Mouse (Mus musculus): ENCODE results near the gene Lyzl4. TPM values are rescaled to one million over a fixed set of nuclear protein-coding genes. Genes with fewer than 3 reads are reported as not detected.

Lyzl4 gene
- polyA plus RNA-seq (2015; fragmentation: Illumina TruSeq; extraction: RNeasy Lipid Tissue Mini Kit (QIAGEN cat#74804); ENCODE audit: insufficient read depth, low read depth, low replicate concordance) = 1.7 TPM

DNA sequence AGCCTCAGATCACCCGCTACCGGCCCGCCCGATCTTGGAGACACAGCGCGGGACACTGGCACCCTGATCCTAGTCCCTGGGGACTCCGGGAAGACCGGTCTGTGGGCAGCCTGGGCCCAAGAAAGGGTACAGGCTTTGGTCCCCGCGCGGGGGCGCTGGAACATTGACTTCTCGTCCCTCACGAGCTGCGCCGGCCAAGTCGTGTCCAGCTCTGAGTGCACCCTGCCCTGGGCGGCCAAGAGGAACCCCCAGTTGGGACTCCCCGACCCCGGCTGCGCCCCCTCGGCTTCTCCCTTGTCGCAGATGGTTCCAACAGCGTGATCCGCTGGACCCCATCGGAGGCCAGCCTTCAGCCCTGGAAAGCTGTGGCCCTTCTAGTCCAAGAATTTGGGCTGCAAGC lies at the start of gene Lyzl4:
Gene Lyzl4 (minus strand): TSS at position 96 of the 400 bp plus-strand sequence.

DNA sequence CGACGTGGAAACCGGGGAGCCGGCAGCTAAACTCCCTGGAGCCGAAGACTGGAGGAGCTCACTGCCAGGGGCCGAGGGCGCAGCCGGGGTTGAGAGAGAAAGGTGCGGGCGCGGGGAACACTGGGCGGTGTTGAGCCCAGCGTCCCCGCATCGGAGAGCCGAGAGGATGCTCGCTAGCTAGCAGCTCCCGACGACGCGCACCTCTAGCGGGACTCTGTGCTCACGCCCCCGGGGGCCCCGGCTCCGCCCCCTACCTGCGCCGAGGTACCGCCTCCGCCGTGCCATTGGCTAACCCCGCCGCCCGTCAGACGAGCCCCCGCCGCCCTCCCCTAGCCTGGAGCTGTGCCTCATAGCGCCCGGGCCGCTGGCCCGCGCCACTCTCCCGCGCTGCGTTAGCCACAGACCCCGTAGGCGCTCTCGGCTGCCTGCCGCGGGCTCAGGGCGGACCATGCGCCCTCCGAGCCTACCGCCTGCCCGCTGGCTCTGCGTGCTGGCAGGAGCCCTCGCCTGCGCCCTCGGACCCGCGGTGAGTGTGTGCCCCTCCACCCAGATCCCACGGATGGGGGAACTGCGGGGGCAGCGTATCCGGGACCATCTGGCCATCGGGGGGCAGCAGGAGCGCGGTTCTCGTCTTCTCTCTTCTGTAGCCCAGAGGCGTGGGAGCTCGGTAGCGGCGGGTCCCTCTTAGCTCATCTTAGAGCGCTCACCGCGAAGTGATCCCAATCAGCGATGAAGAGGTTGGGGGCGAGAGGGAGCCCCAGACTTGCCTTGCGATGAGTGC lies 695 bp upstream of the Lyzl4 start, which contains the start of gene Vipr1:
Gene Vipr1 (plus strand): TSS at position 316 of the 781 bp plus-strand sequence.

Other genes starting within 250 kb of the Lyzl4 start
- gene Cck, start 146.4 kb downstream of the Lyzl4 start, polyA plus RNA-seq (2015; fragmentation: Illumina TruSeq; extraction: RNeasy Lipid Tissue Mini Kit (QIAGEN cat#74804); ENCODE audit: insufficient read depth, low read depth, low replicate concordance) = not detected
- gene Vipr1, start 620 bp upstream of the Lyzl4 start, polyA plus RNA-seq (2015; fragmentation: Illumina TruSeq; extraction: RNeasy Lipid Tissue Mini Kit (QIAGEN cat#74804); ENCODE audit: insufficient read depth, low read depth, low replicate concordance) = 5.5 TPM
- 1.9 TPM for gene Sec22c, start 63.4 kb upstream of the Lyzl4 start, polyA plus RNA-seq (2015; fragmentation: Illumina TruSeq; extraction: RNeasy Lipid Tissue Mini Kit (QIAGEN cat#74804); ENCODE audit: insufficient read depth, low read depth, low replicate concordance)
- gene Ss18l2, start 68.2 kb upstream of the Lyzl4 start, polyA plus RNA-seq (2015; fragmentation: Illumina TruSeq; extraction: RNeasy Lipid Tissue Mini Kit (QIAGEN cat#74804); ENCODE audit: insufficient read depth, low read depth, low replicate concordance) = 35.0 TPM
- 52.8 TPM for gene Nktr, start 77.1 kb upstream of the Lyzl4 start, polyA plus RNA-seq (2015; fragmentation: Illumina TruSeq; extraction: RNeasy Lipid Tissue Mini Kit (QIAGEN cat#74804); ENCODE audit: insufficient read depth, low read depth, low replicate concordance)
- gene Zfp651, start 117.2 kb upstream of the Lyzl4 start, polyA plus RNA-seq (2015; fragmentation: Illumina TruSeq; extraction: RNeasy Lipid Tissue Mini Kit (QIAGEN cat#74804); ENCODE audit: insufficient read depth, low read depth, low replicate concordance) = 5.5 TPM
- gene Klhl40, start 135.5 kb upstream of the Lyzl4 start, polyA plus RNA-seq (2015; fragmentation: Illumina TruSeq; extraction: RNeasy Lipid Tissue Mini Kit (QIAGEN cat#74804); ENCODE audit: insufficient read depth, low read depth, low replicate concordance) = not detected
- not detected for gene Hhatl, start 150.4 kb upstream of the Lyzl4 start, polyA plus RNA-seq (2015; fragmentation: Illumina TruSeq; extraction: RNeasy Lipid Tissue Mini Kit (QIAGEN cat#74804); ENCODE audit: insufficient read depth, low read depth, low replicate concordance)
- not detected for gene Ccdc13, start 197.4 kb upstream of the Lyzl4 start, polyA plus RNA-seq (2015; fragmentation: Illumina TruSeq; extraction: RNeasy Lipid Tissue Mini Kit (QIAGEN cat#74804); ENCODE audit: insufficient read depth, low read depth, low replicate concordance)
- gene Higd1a, start 216.3 kb upstream of the Lyzl4 start, polyA plus RNA-seq (2015; fragmentation: Illumina TruSeq; extraction: RNeasy Lipid Tissue Mini Kit (QIAGEN cat#74804); ENCODE audit: insufficient read depth, low read depth, low replicate concordance) = 7.4 TPM

Data from pancreas, adult 10 weeks (tissue).